Mouse (Mus musculus) liver, embryonic 12.5 days (tissue): Measurements from ENCODE around the gene Vmn2r60. TPM values are rescaled to one million over a fixed set of nuclear protein-coding genes. Genes with fewer than 3 reads are reported as not detected.
"Not testable (repeated sequence)": the region's sequence is repeated elsewhere in the genome, so short reads cannot be mapped to it uniquely, and the experiment has no call there.

ENCODE experiments used
- ATAC-seq: fragments of 200-750 bp; cut with Nextera tagmentation; 2 replicates; pipeline ENCODE4 v1.8.0; 2017; ENCODE audit warnings: moderate number of reproducible peaks, mild to moderate bottlenecking, moderate library complexity
- H3K27ac ChIP-seq: fragments of 300-500 bp; sonication (generic); 2 replicates; pipeline ENCODE4 v1.5.1; 2016; ENCODE audit warnings: mild to moderate bottlenecking
- H3K27me3 ChIP-seq: fragments of 300-500 bp; sonication (generic); replicated peaks from 2 replicates; pipeline ENCODE4 v1.6.1; 2016; ENCODE audit warnings: mild to moderate bottlenecking, moderate library complexity
- H3K36me3 ChIP-seq: fragments of 300-500 bp; sonication (generic); 2 replicates; pipeline ENCODE4 v1.6.1; 2016; ENCODE audit warnings: mild to moderate bottlenecking, moderate library complexity
- H3K4me1 ChIP-seq: fragments of 300-500 bp; sonication (generic); 2 replicates; pipeline ENCODE4 v1.6.1; 2016
- H3K4me2 ChIP-seq: fragments of 300-500 bp; sonication (generic); 2 replicates; pipeline ENCODE4 v1.6.1; 2016; ENCODE audit warnings: mild to moderate bottlenecking, moderate library complexity
- H3K4me3 ChIP-seq: fragments of 300-500 bp; sonication (generic); 2 replicates; pipeline ENCODE4 v1.5.1; 2016; ENCODE audit warnings: mild to moderate bottlenecking, moderate library complexity
- H3K9ac ChIP-seq: fragments of 300-500 bp; sonication (generic); 2 replicates; pipeline ENCODE4 v1.6.1; 2016; ENCODE audit warnings: mild to moderate bottlenecking, moderate library complexity
- H3K9me3 ChIP-seq: fragments of 300-500 bp; sonication (generic); replicated peaks from 2 replicates; pipeline ENCODE4 v1.6.1; 2016; ENCODE audit warnings: mild to moderate bottlenecking, moderate library complexity
- WGBS: fragments of 180-500 bp; shearing (Covaris S2); methylation state at CpG from one replicate; pipeline ENCODE4 v1.1.7; 2016; ENCODE audit not compliant: insufficient replicate concordance; 5-methylcytosine and 5-hydroxymethylcytosine counted together
- polyA plus RNA-seq: library from polyadenylated mRNA; unstranded; fragments of >200 nt; fragmentation: Nextera tagmentation; extraction: Ambion mirVana; gene quantifications from 2 replicates; pipeline ENCODE4 v1.2.1, GENCODE M21; 2016

Vmn2r60 gene
- polyA plus RNA-seq, result not detected in 2 replicates

DNA sequence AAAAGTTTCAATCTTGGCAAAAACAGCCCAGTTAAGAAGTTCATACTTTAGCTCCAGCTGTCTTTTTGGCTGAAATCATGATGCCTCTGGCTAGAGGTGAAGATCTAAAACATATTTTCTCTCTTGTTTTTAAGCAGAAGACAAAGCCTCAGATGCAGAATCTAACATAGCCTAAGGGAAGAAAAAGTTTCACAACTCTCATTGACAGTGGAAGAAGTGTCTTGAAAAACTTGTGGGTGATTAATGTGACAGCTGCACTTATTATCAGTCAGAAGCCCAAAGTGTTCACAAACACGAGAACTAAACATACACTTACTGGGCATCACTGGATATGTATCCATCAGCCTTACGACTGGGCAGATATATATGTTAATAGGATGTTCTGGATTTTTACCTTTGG, at the start of gene Vmn2r60:
Vmn2r60 (plus strand) TSS at position 301 of the 400 bp plus-strand sequence.
- 54% methylated on average over 2 of the region's 2 CpGs for WGBS
- ATAC-seq, result no peak

DNA sequence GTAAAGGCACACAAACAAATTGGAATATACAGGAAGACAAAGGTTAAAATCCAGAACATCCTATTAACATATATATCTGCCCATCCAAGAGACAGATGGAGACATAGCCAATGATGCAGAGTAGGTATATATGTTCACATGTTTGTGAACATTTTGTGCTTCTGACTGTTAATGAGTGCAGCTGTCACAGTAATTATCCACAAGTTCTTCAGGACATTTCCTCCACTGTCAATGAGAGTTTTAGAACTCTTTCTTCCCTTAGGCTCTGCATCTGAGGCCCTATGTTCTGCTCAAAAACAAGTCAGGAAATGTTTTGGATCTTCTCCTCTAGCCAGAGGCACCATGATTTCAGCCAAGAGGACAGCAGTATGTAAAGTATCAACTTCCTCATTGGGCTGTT, 48.6 kb upstream of the Vmn2r60 start, which contains the start of gene Vmn2r59:
Vmn2r59 (minus strand) TSS at position 101 of the 400 bp plus-strand sequence.
- Histone ChIP-seq H3K27ac (no peak within 1 kb of the TSS), H3K9ac (no peak within 1 kb of the TSS), H3K4me2 (no peak within 1 kb of the TSS), H3K9me3 (no peaks in the 10 kb centered on the region), H3K4me3 (no peak within 1 kb of the TSS), H3K36me3 (no peaks in the 10 kb centered on the region), H3K27me3 (no peaks in the 10 kb centered on the region), H3K4me1 (no peaks in the 10 kb centered on the region)
- ATAC-seq, result no peak

More for the DNA sequence above, at the start of gene Vmn2r60:
- Histone ChIP-seq H3K36me3 (no peaks in the 10 kb centered on the region), H3K4me2 (no peak within 1 kb of the TSS), H3K9ac (no peak within 1 kb of the TSS), H3K4me1 (no peaks in the 10 kb centered on the region), H3K4me3 (no peak within 1 kb of the TSS), H3K27ac (no peak within 1 kb of the TSS), H3K9me3 (no peaks in the 10 kb centered on the region), H3K27me3 (no peaks in the 10 kb centered on the region)

DNA sequence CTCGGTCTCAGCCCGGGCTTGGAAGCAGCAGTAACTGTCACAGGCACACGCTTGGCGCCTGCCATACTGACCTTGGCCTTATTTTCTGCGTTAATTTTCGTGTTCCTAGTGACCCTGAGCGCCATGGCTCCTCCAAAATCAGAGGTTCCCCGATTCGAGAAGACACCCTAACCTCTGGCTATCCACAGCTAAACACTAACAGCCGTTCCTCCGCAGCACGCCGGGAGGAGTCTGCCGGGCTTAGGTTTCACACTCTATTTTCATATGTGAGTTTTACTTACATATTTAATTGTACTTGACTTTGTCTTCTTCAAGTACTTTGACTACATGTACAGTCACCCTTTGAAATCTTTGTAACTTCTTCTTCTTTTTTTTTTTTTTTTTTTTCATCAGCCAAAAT, 509 bp upstream of the Vmn2r60 start:
- not testable (repeated sequence) for H3K27me3 ChIP-seq, H3K27ac ChIP-seq, H3K4me2 ChIP-seq, H3K36me3 ChIP-seq, H3K4me3 ChIP-seq, H3K4me1 ChIP-seq, H3K9me3 ChIP-seq, H3K9ac ChIP-seq, ATAC-seq
- WGBS, result 72% methylated on average over 14 of the region's 14 CpGs

Other genes with a start within 250 kb of the Vmn2r60 start
- not detected in 2 replicates for gene Vmn2r58, start 235.1 kb upstream of the Vmn2r60 start, polyA plus RNA-seq
- gene Vmn2r59, start 48.7 kb upstream of the Vmn2r60 start, polyA plus RNA-seq, result not detected in 2 replicates
- gene Vmn2r61, start 152.3 kb downstream of the Vmn2r60 start, polyA plus RNA-seq, result not detected in 2 replicates